Mouse (Mus musculus): ENCODE results near the gene Aaed1. TPM values are rescaled to one million over a fixed set of nuclear protein-coding genes. Genes with fewer than 3 reads are reported as not detected.

The Aaed1 gene
- 25.7 and 29.9 TPM in 2 replicates for total RNA-seq (2014; fragmentation: Nextera tagmentation)
- total RNA-seq (2017) = 15.9 and 16.0 TPM in 2 replicates
- polyA plus RNA-seq (2012) = 2.1 and 4.2 TPM in 2 replicates

DNA sequence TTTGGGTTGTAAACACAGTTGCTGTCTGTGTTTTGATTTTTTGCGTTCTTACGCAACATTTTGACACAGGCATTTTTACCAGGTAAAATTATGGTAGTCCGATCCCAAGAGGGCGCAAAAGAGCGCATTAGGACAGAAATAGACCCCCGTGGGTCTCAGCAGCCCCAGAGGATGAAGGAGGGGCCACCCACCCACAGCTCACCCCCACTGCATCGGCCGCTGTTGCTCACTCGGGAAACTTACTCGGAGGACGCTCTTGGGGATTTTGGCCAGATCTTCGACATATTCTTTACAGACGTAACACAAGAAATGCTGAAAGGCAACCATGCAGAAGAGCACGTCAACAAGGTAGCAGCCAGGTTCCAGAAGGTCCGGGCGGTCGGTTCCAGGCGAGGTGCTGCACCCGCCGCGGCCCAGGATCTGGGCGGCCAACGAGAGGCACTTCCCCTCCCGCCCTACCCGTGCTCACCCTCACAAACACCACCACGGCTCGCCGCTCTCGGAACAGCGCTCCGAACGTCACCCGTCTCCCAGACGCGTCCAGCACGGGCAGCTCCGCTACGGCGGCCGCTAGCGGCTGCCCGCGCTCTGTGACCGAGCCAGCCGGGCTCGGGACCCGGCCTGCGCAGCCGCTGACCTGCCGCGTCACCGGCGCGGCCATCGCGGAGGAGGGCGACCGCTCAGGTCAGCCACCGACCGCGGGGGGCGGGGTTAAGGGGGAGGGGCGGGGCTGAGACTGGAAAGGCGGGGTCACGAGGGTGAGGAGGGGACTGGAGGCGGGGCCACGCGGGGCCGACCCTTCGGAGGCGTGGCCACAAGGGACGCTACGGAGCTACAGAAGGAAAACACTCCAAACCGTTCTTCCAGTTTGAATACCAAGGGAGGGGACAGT lies at the start of gene Aaed1:
Aaed1 (minus strand) TSS at position 687 of the 892 bp plus-strand sequence.
- peaks cover 32% of the 10 kb centered on the region for H3K4me1 ChIP-seq (ENCODE audit: insufficient read depth, low read depth, low read length)
- peaks cover 21% of the 10 kb centered on the region for H3K36me3 ChIP-seq (replicated peaks)
- H3K27me3 ChIP-seq (ENCODE audit: insufficient read depth, low read length) = no peaks in the 10 kb centered on the region
- peak; percentile 75 for ATAC-seq (ENCODE audit: extremely low read depth, insufficient number of reproducible peaks, low FRiP score, poor library complexity, severe bottlenecking)
- H3K4me3 ChIP-seq (ENCODE audit: low read depth, low read length) = peak within 1 kb of the TSS; percentile 83
- TF ChIP-seq GATA2 (IDR thresholded peaks at IDR 0.05; ENCODE audit: borderline replicate concordance, low read depth, low read length) (no peak), POLR2AphosphoS5 (IDR thresholded peaks at IDR 0.05; ENCODE audit: insufficient replicate concordance, low read depth, low read length) (no peak), TAL1 (conservative IDR thresholded peaks at IDR 0.05; ENCODE audit: low read depth, low read length) (no peak), GATA1 (IDR thresholded peaks at IDR 0.05; ENCODE audit: borderline replicate concordance, low read length) (no peak), CTCF (IDR thresholded peaks at IDR 0.05; ENCODE audit: low read depth, low read length) (no peak)
- H3K9me3 ChIP-seq (replicated peaks) = no peaks in the 10 kb centered on the region
- DNase-seq (ENCODE audit: low spot score) = peak; percentile 81

DNA sequence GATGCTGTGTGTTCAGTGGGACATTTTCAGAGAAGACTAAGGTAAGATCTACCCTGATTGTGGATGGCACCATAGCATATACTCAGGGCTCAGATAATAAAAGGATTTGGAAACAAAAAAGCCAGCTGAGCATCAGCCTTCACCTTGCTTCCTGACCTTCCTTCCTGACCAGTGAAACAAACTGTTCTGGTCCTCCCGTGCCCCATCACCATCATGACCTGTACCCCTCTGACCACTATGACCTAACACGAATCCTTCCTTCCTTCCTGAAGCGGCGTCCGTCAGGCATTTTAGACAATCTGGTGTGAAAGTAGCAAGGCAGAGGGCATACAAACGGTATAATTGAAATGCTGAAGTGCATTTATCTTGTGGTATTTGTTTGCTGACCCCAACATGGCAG lies 49.6 kb upstream of the Aaed1 start:
- DNase-seq (ENCODE audit: low spot score) (no peak), ATAC-seq (ENCODE audit: extremely low read depth, insufficient number of reproducible peaks, low FRiP score, poor library complexity, severe bottlenecking) (no peak)
- peaks cover 4% of the 10 kb centered on the region; the same call in 1 of the 2 replicates for H3K27me3 ChIP-seq (ENCODE audit: insufficient read depth, low read length)
- H3K4me1 ChIP-seq (ENCODE audit: insufficient read depth, low read depth, low read length) = no peaks in the 10 kb centered on the region
- TF ChIP-seq TAL1 (conservative IDR thresholded peaks at IDR 0.05; ENCODE audit: low read depth, low read length) = no peak
- no peak for TF ChIP-seq GATA2 (IDR thresholded peaks at IDR 0.05; ENCODE audit: borderline replicate concordance, low read depth, low read length)
- no peak for TF ChIP-seq POLR2AphosphoS5 (IDR thresholded peaks at IDR 0.05; ENCODE audit: insufficient replicate concordance, low read depth, low read length)
- no peak for TF ChIP-seq GATA1 (IDR thresholded peaks at IDR 0.05; ENCODE audit: borderline replicate concordance, low read length)
- TF ChIP-seq CTCF (IDR thresholded peaks at IDR 0.05; ENCODE audit: low read depth, low read length) = no peak
- H3K36me3 ChIP-seq (replicated peaks) = peaks cover 8% of the 10 kb centered on the region
- H3K9me3 ChIP-seq (replicated peaks) = no peaks in the 10 kb centered on the region
- H3K4me3 ChIP-seq (ENCODE audit: low read depth, low read length) = no peak overlapping the region

DNA sequence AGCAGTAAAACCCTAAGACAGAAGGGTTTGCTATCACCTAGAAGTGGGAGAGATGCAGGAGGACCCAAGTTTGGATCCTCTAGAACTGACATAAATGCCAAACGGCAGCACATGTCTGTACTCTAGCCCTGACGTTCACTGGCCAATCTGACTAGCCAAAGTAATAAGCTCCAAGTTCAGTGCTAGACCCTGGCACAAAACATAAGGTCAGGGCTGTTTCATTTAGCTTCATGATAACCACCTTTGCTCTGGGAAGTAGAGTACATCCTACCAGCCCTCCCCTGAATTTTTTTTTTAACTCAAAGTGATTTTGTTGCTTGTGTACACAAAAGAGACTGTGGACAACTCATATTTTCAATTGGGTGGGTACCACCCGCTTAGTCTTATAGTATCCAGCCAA lies 48.5 kb upstream of the Aaed1 start:
- Histone ChIP-seq H3K36me3 (replicated peaks) (peaks cover under 1% of the 10 kb centered on the region), H3K27me3 (ENCODE audit: insufficient read depth, low read length) (peaks cover 4% of the 10 kb centered on the region; the same call in 1 of the 2 replicates), H3K4me1 (ENCODE audit: insufficient read depth, low read depth, low read length) (no peaks in the 10 kb centered on the region), H3K4me3 (ENCODE audit: low read depth, low read length) (no peak overlapping the region), H3K9me3 (replicated peaks) (no peaks in the 10 kb centered on the region)
- ATAC-seq (ENCODE audit: extremely low read depth, insufficient number of reproducible peaks, low FRiP score, poor library complexity, severe bottlenecking) (no peak), DNase-seq (ENCODE audit: low spot score) (no peak)
- TF ChIP-seq GATA1 (IDR thresholded peaks at IDR 0.05; ENCODE audit: borderline replicate concordance, low read length) = no peak
- TF ChIP-seq POLR2AphosphoS5 (IDR thresholded peaks at IDR 0.05; ENCODE audit: insufficient replicate concordance, low read depth, low read length) = no peak
- TF ChIP-seq GATA2 (IDR thresholded peaks at IDR 0.05; ENCODE audit: borderline replicate concordance, low read depth, low read length) = no peak
- TF ChIP-seq TAL1 (conservative IDR thresholded peaks at IDR 0.05; ENCODE audit: low read depth, low read length) = no peak
- TF ChIP-seq CTCF (IDR thresholded peaks at IDR 0.05; ENCODE audit: low read depth, low read length) = no peak

DNA sequence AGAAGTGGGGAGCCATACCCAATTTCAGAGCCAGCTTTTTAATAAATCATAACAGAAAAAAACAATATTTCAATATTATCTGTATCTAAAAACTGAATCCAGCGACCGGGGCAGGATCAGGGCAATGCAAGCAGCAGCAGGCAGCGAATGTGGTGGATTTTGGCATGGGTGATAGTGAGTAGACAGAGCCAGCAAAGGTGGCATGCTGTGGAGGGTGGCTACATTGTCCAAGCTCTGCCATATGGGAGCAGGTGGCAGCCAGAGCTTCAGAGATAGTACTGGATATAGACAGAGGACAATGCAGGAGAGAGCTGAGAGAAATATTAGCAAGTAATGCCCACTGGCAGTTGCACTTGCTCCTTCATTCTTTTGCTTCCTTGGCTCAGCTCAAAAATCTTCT lies 47.2 kb upstream of the Aaed1 start:
- TF ChIP-seq GATA1 (IDR thresholded peaks at IDR 0.05; ENCODE audit: borderline replicate concordance, low read length) (no peak), GATA2 (IDR thresholded peaks at IDR 0.05; ENCODE audit: borderline replicate concordance, low read depth, low read length) (no peak), TAL1 (conservative IDR thresholded peaks at IDR 0.05; ENCODE audit: low read depth, low read length) (no peak), POLR2AphosphoS5 (IDR thresholded peaks at IDR 0.05; ENCODE audit: insufficient replicate concordance, low read depth, low read length) (no peak), CTCF (IDR thresholded peaks at IDR 0.05; ENCODE audit: low read depth, low read length) (no peak)
- DNase-seq (ENCODE audit: low spot score) (no peak), ATAC-seq (ENCODE audit: extremely low read depth, insufficient number of reproducible peaks, low FRiP score, poor library complexity, severe bottlenecking) (no peak)
- Histone ChIP-seq H3K36me3 (replicated peaks) (no peaks in the 10 kb centered on the region), H3K4me3 (ENCODE audit: low read depth, low read length) (no peak overlapping the region), H3K4me1 (ENCODE audit: insufficient read depth, low read depth, low read length) (no peaks in the 10 kb centered on the region), H3K9me3 (replicated peaks) (no peaks in the 10 kb centered on the region), H3K27me3 (ENCODE audit: insufficient read depth, low read length) (peaks cover 4% of the 10 kb centered on the region; the same call in 1 of the 2 replicates)

DNA sequence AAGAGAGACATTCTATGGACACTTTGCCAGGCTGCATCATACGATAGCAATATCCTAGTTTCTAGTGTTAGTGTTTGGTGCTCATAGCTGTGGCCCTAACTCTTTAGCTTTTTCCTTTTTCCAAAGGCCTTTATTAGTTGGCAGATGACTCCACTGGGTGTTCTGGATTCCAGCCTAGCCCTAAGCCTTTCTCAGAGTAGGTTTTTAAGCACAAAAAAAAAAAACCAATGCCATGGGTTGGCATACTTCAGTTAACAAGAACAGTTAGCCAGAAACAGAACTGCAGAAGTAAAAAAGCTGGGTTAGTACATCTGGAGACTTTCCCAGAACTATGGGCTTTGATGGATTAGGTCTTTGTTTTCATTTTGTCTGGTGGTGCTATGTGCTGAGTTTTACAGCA lies 46.0 kb upstream of the Aaed1 start:
- ATAC-seq (ENCODE audit: extremely low read depth, insufficient number of reproducible peaks, low FRiP score, poor library complexity, severe bottlenecking) (no peak), DNase-seq (ENCODE audit: low spot score) (no peak)
- no peak overlapping the region for H3K4me3 ChIP-seq (ENCODE audit: low read depth, low read length)
- no peaks in the 10 kb centered on the region for H3K4me1 ChIP-seq (ENCODE audit: insufficient read depth, low read depth, low read length)
- peaks cover 8% of the 10 kb centered on the region for H3K27me3 ChIP-seq (ENCODE audit: insufficient read depth, low read length)
- no peaks in the 10 kb centered on the region for H3K9me3 ChIP-seq (replicated peaks)
- H3K36me3 ChIP-seq (replicated peaks) = no peaks in the 10 kb centered on the region
- no peak for TF ChIP-seq GATA2 (IDR thresholded peaks at IDR 0.05; ENCODE audit: borderline replicate concordance, low read depth, low read length)
- TF ChIP-seq CTCF (IDR thresholded peaks at IDR 0.05; ENCODE audit: low read depth, low read length) = no peak
- TF ChIP-seq POLR2AphosphoS5 (IDR thresholded peaks at IDR 0.05; ENCODE audit: insufficient replicate concordance, low read depth, low read length) = no peak
- no peak for TF ChIP-seq GATA1 (IDR thresholded peaks at IDR 0.05; ENCODE audit: borderline replicate concordance, low read length)
- TF ChIP-seq TAL1 (conservative IDR thresholded peaks at IDR 0.05; ENCODE audit: low read depth, low read length) = no peak

DNA sequence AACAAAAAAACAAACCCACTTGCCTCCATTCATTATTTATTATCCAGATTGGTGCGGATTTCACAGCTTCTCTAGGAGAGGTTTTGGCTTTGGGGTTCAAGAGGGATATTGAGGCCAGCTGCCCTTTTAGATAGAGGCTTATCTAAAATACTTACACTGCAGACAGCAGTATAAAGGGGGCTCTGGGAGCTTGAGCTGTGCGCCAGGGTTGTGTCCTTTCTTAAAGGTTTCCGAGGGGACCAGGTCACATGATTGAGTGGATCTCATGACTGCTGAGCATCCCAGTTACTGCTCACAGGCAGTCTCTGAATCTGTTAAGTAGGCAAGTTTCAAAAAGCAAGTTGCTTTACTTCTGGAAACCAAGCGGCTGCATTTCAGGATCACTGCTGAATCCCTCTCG lies 44.9 kb upstream of the Aaed1 start:
- Histone ChIP-seq H3K4me1 (ENCODE audit: insufficient read depth, low read depth, low read length) (no peaks in the 10 kb centered on the region), H3K27me3 (ENCODE audit: insufficient read depth, low read length) (peaks cover 8% of the 10 kb centered on the region), H3K9me3 (replicated peaks) (no peaks in the 10 kb centered on the region), H3K36me3 (replicated peaks) (no peaks in the 10 kb centered on the region), H3K4me3 (ENCODE audit: low read depth, low read length) (no peak overlapping the region)
- ATAC-seq (ENCODE audit: extremely low read depth, insufficient number of reproducible peaks, low FRiP score, poor library complexity, severe bottlenecking) = peak; percentile 22; the same call in 1 of the 2 replicates
- no peak for DNase-seq (ENCODE audit: low spot score)
- TF ChIP-seq GATA2 (IDR thresholded peaks at IDR 0.05; ENCODE audit: borderline replicate concordance, low read depth, low read length) (no peak), GATA1 (IDR thresholded peaks at IDR 0.05; ENCODE audit: borderline replicate concordance, low read length) (no peak), TAL1 (conservative IDR thresholded peaks at IDR 0.05; ENCODE audit: low read depth, low read length) (no peak), CTCF (IDR thresholded peaks at IDR 0.05; ENCODE audit: low read depth, low read length) (no peak), POLR2AphosphoS5 (IDR thresholded peaks at IDR 0.05; ENCODE audit: insufficient replicate concordance, low read depth, low read length) (no peak)

All from G1E (cell line).